Mouse (Mus musculus): ENCODE results near the gene Ninj2. TPM values are rescaled to one million over a fixed set of nuclear protein-coding genes. Genes with fewer than 3 reads are reported as not detected.

Gene Ninj2
- polyA plus RNA-seq, 1 experiment from 2014 or later, result 0.16 TPM

GRCm38 (mm10) chr6:120243250-120243649 lies 150.1 kb downstream of the Ninj2 start:
- Histone ChIP-seq H3K4me1 (ENCODE audit: control insufficient read depth, insufficient read depth, low read length) (peaks cover 16% of the 10 kb centered on the region; the same call in 1 of the 2 replicates), H3K4me3 (ENCODE audit: low read length) (no peak overlapping the region), H3K9ac (ENCODE audit: low read depth, low read length) (no peak overlapping the region), H3K4me2 (ENCODE audit: low read depth, low read length) (no peak overlapping the region), H3K36me3 (ENCODE audit: control insufficient read depth, insufficient read depth, low read length) (no peaks in the 10 kb centered on the region), H3K27me3 (replicated peaks; ENCODE audit: control insufficient read depth, insufficient read depth, low read length) (no peaks in the 10 kb centered on the region), H3K9me3 (ENCODE audit: control insufficient read depth, low read length) (no peaks in the 10 kb centered on the region), H3K27ac (ENCODE audit: low read length) (no peak overlapping the region)
- 68% methylated on average over 8 of the region's 8 CpGs for WGBS
- ATAC-seq, result no peak

DNA sequence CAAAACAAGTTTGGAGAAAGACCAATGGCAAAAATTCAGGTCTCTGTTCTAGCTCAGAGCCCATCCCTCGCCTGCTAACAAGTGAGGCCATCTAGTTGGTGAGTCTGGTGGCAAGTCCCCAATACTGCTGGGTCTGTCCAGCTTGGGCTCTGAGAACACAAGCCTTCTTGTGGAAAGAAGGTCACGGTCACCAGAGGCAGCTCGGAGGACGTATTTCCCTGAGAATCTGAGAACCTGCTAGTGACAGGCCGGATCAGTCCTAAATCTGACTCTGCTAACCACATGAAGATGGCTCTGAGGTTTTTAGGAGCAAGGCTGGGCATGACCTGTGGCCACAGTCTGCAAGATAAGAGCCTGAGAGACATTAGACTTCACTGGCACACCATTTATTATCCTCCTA lies 153.5 kb downstream of the Ninj2 start:
- no peaks in the 10 kb centered on the region for H3K9me3 ChIP-seq (ENCODE audit: control insufficient read depth, low read length)
- peaks cover 11% of the 10 kb centered on the region; the same call in 1 of the 2 replicates for H3K4me1 ChIP-seq (ENCODE audit: control insufficient read depth, insufficient read depth, low read length)
- no peak overlapping the region for H3K4me3 ChIP-seq (ENCODE audit: low read length)
- no peak overlapping the region for H3K27ac ChIP-seq (ENCODE audit: low read length)
- H3K36me3 ChIP-seq (ENCODE audit: control insufficient read depth, insufficient read depth, low read length), result no peaks in the 10 kb centered on the region
- WGBS, result 78% methylated on average over 5 of the region's 5 CpGs
- no peak for ATAC-seq
- H3K27me3 ChIP-seq (replicated peaks; ENCODE audit: control insufficient read depth, insufficient read depth, low read length), result no peaks in the 10 kb centered on the region
- no peak overlapping the region for H3K9ac ChIP-seq (ENCODE audit: low read depth, low read length)
- no peak overlapping the region for H3K4me2 ChIP-seq (ENCODE audit: low read depth, low read length)

GRCm38 (mm10) chr6:120249831-120250230 lies 156.7 kb downstream of the Ninj2 start:
- Histone ChIP-seq H3K9ac (ENCODE audit: low read depth, low read length) (no peak overlapping the region), H3K36me3 (ENCODE audit: control insufficient read depth, insufficient read depth, low read length) (no peaks in the 10 kb centered on the region), H3K27ac (ENCODE audit: low read length) (no peak overlapping the region), H3K4me3 (ENCODE audit: low read length) (no peak overlapping the region), H3K9me3 (ENCODE audit: control insufficient read depth, low read length) (no peaks in the 10 kb centered on the region), H3K4me2 (ENCODE audit: low read depth, low read length) (no peak overlapping the region), H3K4me1 (ENCODE audit: control insufficient read depth, insufficient read depth, low read length) (peaks cover 7% of the 10 kb centered on the region; the same call in 1 of the 2 replicates), H3K27me3 (replicated peaks; ENCODE audit: control insufficient read depth, insufficient read depth, low read length) (no peaks in the 10 kb centered on the region)
- ATAC-seq, result no peak
- WGBS, result 68% methylated on average over 5 of the region's 5 CpGs

Other genes with a start within 250 kb of the Ninj2 start
- 7.0 and 8.0 TPM in 2 replicates for gene Erc1, start 245.2 kb upstream of the Ninj2 start, polyA plus RNA-seq (2015; fragmentation: Nextera tagmentation; extraction: Ambion mirVana)
- 15.6 and 17.4 TPM in 2 replicates for gene Rad52, start 190.7 kb upstream of the Ninj2 start, polyA plus RNA-seq (2015; fragmentation: Nextera tagmentation; extraction: Ambion mirVana)
- gene Wnk1, start 54.7 kb upstream of the Ninj2 start, polyA plus RNA-seq (2015; fragmentation: Nextera tagmentation; extraction: Ambion mirVana), result 27.0 and 29.6 TPM in 2 replicates
- 0.23 and 0.43 TPM in 2 replicates for gene D330020A13Rik, start 201.0 kb downstream of the Ninj2 start, polyA plus RNA-seq (2015; fragmentation: Nextera tagmentation; extraction: Ambion mirVana)
- 1.1 and 1.3 TPM in 2 replicates for gene B4galnt3, start 201.2 kb downstream of the Ninj2 start, polyA plus RNA-seq (2015; fragmentation: Nextera tagmentation; extraction: Ambion mirVana)